Mouse (Mus musculus) stomach, embryonic 15.5 days (tissue): ENCODE results near the gene Camkv. TPM values are rescaled to one million over a fixed set of nuclear protein-coding genes. Genes with fewer than 3 reads are reported as not detected.

Source experiments
- ATAC-seq: fragments of 200-750 bp; cut with Nextera tagmentation; 2 replicates; pipeline ENCODE4 v1.8.0; 2017; ENCODE audit warnings: low read depth, moderate number of reproducible peaks, moderate TSS enrichment; ENCODE audit not compliant: insufficient read depth, low FRiP score
- H3K27ac ChIP-seq: fragments of 300-500 bp; sonication (generic); 2 replicates; pipeline ENCODE4 v1.5.1; 2015; ENCODE audit warnings: mild to moderate bottlenecking, inconsistent platforms
- H3K27me3 ChIP-seq: fragments of 300-500 bp; sonication (generic); replicated peaks from 2 replicates; pipeline ENCODE4 v1.6.1; 2015; ENCODE audit warnings: inconsistent platforms
- H3K36me3 ChIP-seq: fragments of 300-500 bp; sonication (generic); 2 replicates; pipeline ENCODE4 v1.6.1; 2015; ENCODE audit warnings: inconsistent platforms
- H3K4me1 ChIP-seq: fragments of 300-500 bp; sonication (generic); 2 replicates; pipeline ENCODE4 v1.6.1; 2015; ENCODE audit warnings: inconsistent platforms
- H3K4me2 ChIP-seq: fragments of 300-500 bp; sonication (generic); 2 replicates; pipeline ENCODE4 v1.6.1; 2015; ENCODE audit warnings: mild to moderate bottlenecking, inconsistent platforms
- H3K4me3 ChIP-seq: fragments of 300-500 bp; sonication (generic); replicated peaks from 2 replicates; pipeline ENCODE4 v1.5.1; 2015; ENCODE audit warnings: inconsistent platforms
- H3K9ac ChIP-seq: fragments of 300-500 bp; sonication (generic); 2 replicates; pipeline ENCODE4 v1.6.1; 2015; ENCODE audit warnings: inconsistent platforms
- H3K9me3 ChIP-seq: fragments of 300-500 bp; sonication (generic); 2 replicates; pipeline ENCODE4 v1.6.1; 2016; ENCODE audit warnings: inconsistent platforms
- WGBS: fragments of 180-500 bp; shearing (Covaris S2); methylation state at CpG from one replicate; pipeline ENCODE4 v1.1.7; 2015; 5-methylcytosine and 5-hydroxymethylcytosine counted together
- polyA plus RNA-seq: library from polyadenylated mRNA; unstranded; fragments of >200 nt; fragmentation: Nextera tagmentation; extraction: Ambion mirVana; gene quantifications from 2 replicates; pipeline ENCODE4 v1.2.1, GENCODE M21; 2015

Gene Camkv
- polyA plus RNA-seq, 1 experiment from 2014 or later = 3.0 TPM

DNA sequence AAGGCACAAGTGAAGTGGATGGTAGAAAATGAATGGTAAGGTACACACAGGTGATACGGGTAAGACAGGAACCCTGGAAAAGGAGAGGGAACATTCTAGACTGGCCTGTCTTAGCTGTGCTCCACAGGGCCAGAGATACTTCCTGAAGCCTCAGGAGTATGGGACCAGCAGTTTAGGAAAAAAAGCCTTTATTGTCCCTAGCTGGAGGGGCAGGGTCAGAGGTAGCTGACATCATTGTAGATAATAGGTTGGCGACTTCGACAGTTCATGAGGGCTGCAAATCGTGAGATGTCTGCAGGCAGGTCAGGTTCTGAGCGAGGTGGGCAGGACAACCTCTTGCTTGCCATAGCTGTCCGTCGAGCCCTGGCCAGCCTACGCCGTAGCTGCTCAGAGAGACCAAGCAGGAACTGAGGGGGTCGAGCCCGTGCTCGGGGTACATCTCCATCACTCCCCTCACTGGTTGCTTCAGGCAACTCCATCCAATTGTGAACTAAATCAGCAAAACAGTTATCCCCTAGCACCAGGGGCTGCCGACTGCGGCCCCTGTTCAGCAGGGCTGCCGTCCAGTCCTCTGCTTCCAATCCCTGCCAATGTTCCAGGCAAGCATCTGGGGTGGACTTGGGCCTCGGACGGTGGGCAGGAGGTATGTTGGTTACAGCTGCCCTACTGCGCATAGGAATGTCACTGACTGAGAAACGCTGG is 48.7 kb downstream of the Camkv start:
- no peak for ATAC-seq
- H3K4me3 ChIP-seq = peak overlapping the region; percentile 77
- H3K9ac ChIP-seq = peak overlapping the region; percentile 65; the same call in 1 of the 2 replicates
- no peaks in the 10 kb centered on the region for H3K27me3 ChIP-seq
- WGBS = 40% methylated on average over 19 of the region's 19 CpGs
- peak overlapping the region; percentile 100 for H3K27ac ChIP-seq
- H3K4me2 ChIP-seq = peak overlapping the region; percentile 81
- no peaks in the 10 kb centered on the region for H3K36me3 ChIP-seq
- H3K9me3 ChIP-seq = no peaks in the 10 kb centered on the region
- H3K4me1 ChIP-seq = peaks cover 41% of the 10 kb centered on the region

- no peak for ATAC-seq
- peaks cover 41% of the 10 kb centered on the region for H3K4me1 ChIP-seq
- WGBS = 39% methylated on average over 9 of the region's 9 CpGs
- no peaks in the 10 kb centered on the region for H3K36me3 ChIP-seq
- peak overlapping the region; percentile 100 for H3K27ac ChIP-seq
- H3K4me2 ChIP-seq = peak overlapping the region; percentile 81
- H3K4me3 ChIP-seq = peak overlapping the region; percentile 77
- H3K27me3 ChIP-seq = no peaks in the 10 kb centered on the region
- H3K9me3 ChIP-seq = no peaks in the 10 kb centered on the region
- H3K9ac ChIP-seq = peak overlapping the region; percentile 65; the same call in 1 of the 2 replicates
Measured at GRCm38 (mm10) chr9:107984754-107985055, 49.2 kb downstream of the Camkv start.

DNA sequence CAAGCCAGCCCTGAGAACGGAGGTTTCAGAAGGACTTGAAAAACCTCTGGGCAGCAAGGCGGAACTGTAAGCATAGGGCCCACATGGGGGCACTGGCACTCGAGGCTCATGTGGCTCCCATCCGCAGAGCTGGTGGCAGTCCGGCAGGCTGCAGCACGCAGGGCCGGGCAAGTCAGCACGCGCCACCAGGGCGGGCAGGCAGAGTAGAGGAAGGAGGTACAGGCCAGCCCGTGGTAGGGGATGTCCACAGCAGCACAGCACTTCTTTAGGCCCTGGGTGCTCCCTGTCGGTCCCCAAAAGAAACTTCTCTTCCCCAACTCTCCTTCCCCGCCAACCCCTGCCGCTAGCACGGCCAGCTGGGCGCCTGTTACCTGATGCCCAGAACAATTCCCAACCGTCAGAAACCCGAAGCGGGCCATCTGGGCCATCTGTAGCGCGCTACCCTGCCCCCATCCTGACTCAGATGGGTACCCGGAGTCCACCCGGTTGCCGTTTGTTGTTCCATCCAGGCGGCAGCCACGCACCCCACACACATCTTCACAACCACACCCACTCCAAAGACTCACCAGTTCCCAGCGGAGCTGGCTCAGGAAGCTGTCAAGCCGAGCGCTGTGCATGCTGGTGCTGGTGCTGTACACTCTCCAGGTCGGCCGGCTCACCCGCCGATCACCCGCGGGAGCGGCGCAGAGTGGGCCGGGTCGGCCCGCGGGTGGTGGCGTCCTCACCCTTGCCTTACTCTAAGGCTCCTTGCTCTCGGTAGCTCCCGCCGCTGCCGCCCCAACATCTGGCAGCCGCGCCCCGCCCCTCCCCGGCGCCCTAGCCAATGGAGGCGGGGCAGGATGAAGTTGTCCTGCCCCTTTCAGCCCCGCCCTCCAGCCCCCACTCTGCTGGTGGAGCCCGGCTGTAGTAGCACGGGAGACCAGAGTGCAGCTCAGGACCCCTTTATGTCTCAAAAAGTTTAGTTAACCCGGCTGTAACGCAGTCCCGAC is 50.0 kb downstream of the Camkv start, which contains the start of gene Inka1:
Gene Inka1 (minus strand): TSS at position 749 of the 989 bp plus-strand sequence.
- Histone ChIP-seq H3K27ac (peak within 1 kb of the TSS; percentile 100), H3K4me1 (peaks cover 40% of the 10 kb centered on the region), H3K4me2 (peak within 1 kb of the TSS; percentile 81), H3K9ac (peak within 1 kb of the TSS; percentile 65), H3K4me3 (peak within 1 kb of the TSS; percentile 77), H3K27me3 (no peaks in the 10 kb centered on the region), H3K9me3 (no peaks in the 10 kb centered on the region), H3K36me3 (no peaks in the 10 kb centered on the region)
- WGBS = under 1% methylated on average over 58 of the region's 58 CpGs
- peak; percentile 69 for ATAC-seq

- Histone ChIP-seq H3K27me3 (no peaks in the 10 kb centered on the region), H3K9ac (no peak overlapping the region), H3K27ac (peak overlapping the region; percentile 100), H3K4me3 (peak overlapping the region; percentile 77), H3K4me1 (peaks cover 31% of the 10 kb centered on the region), H3K9me3 (no peaks in the 10 kb centered on the region), H3K4me2 (peak overlapping the region; percentile 81), H3K36me3 (no peaks in the 10 kb centered on the region)
- ATAC-seq = peak; percentile 20; the same call in 1 of the 2 replicates
- WGBS = 3% methylated on average over 18 of the region's 18 CpGs
Measured at GRCm38 (mm10) chr9:107986376-107986775, 50.9 kb downstream of the Camkv start.

GRCm38 (mm10) chr9:107987950-107988349 is 52.5 kb downstream of the Camkv start:
- Histone ChIP-seq H3K4me1 (peaks cover 21% of the 10 kb centered on the region), H3K4me3 (no peak overlapping the region), H3K27ac (no peak overlapping the region), H3K4me2 (no peak overlapping the region), H3K27me3 (no peaks in the 10 kb centered on the region), H3K9ac (no peak overlapping the region), H3K9me3 (no peaks in the 10 kb centered on the region), H3K36me3 (no peaks in the 10 kb centered on the region)
- WGBS = 72% methylated on average over 3 of the region's 3 CpGs
- ATAC-seq = no peak

GRCm38 (mm10) chr9:107992197-107992596 is 56.7 kb downstream of the Camkv start, which contains the start of gene Cdhr4:
Cdhr4 (plus strand) TSS chr9:107992497.
- Histone ChIP-seq H3K27ac (no peak within 1 kb of the TSS), H3K4me1 (0 out of 2 replicates have a peak, but pooled peaks cover 2% of the 10 kb centered on the region), H3K9ac (no peak within 1 kb of the TSS), H3K36me3 (no peaks in the 10 kb centered on the region), H3K9me3 (no peaks in the 10 kb centered on the region), H3K27me3 (no peaks in the 10 kb centered on the region), H3K4me3 (no peak within 1 kb of the TSS), H3K4me2 (no peak within 1 kb of the TSS)
- no peak for ATAC-seq
- WGBS = 66% methylated on average over 2 of the region's 2 CpGs

- Histone ChIP-seq H3K4me3 (no peak overlapping the region), H3K9ac (no peak overlapping the region), H3K27me3 (no peaks in the 10 kb centered on the region), H3K4me2 (no peak overlapping the region), H3K9me3 (no peaks in the 10 kb centered on the region), H3K36me3 (no peaks in the 10 kb centered on the region), H3K4me1 (no peaks in the 10 kb centered on the region), H3K27ac (no peak overlapping the region)
- ATAC-seq = no peak
- 88% methylated on average over 11 of the region's 11 CpGs for WGBS
Measured at GRCm38 (mm10) chr9:107993013-107993412, 57.5 kb downstream of the Camkv start.

GRCm38 (mm10) chr9:107994464-107994863 is 59.0 kb downstream of the Camkv start:
- ATAC-seq = no peak
- 40% methylated on average over 2 of the region's 2 CpGs for WGBS
- no peaks in the 10 kb centered on the region for H3K9me3 ChIP-seq

DNA sequence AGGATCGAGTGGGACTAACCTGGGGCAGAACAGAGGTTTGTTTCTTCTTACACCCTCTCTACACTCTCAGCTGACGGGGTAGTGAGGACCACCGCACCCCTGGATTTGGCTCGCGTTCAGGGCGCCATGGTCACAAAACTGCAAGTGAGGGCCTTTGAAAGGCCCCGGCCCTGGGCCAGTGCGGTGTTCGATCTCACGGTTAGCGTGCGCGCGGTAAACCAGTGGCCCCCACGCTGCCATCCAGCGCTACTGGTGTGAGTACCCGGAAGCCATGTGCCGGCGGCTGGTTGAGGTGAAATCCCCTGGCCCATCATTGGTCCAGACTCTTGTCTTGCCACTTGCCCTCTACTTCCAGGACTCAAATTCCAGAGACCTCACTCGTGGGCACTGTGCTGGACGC is 60.0 kb downstream of the Camkv start:
- no peaks in the 10 kb centered on the region for H3K4me1 ChIP-seq
- no peak overlapping the region for H3K4me2 ChIP-seq
- H3K27me3 ChIP-seq = no peaks in the 10 kb centered on the region
- no peak overlapping the region for H3K4me3 ChIP-seq
- H3K27ac ChIP-seq = no peak overlapping the region
- no peak for ATAC-seq
- H3K9ac ChIP-seq = no peak overlapping the region
- H3K36me3 ChIP-seq = no peaks in the 10 kb centered on the region
- WGBS = 90% methylated on average over 21 of the region's 21 CpGs
- H3K9me3 ChIP-seq = no peaks in the 10 kb centered on the region

More at GRCm38 (mm10) chr9:107994464-107994863, 59.0 kb downstream of the Camkv start:
- Histone ChIP-seq H3K27ac (no peak overlapping the region), H3K36me3 (no peaks in the 10 kb centered on the region), H3K4me2 (no peak overlapping the region), H3K4me1 (no peaks in the 10 kb centered on the region), H3K27me3 (no peaks in the 10 kb centered on the region), H3K9ac (no peak overlapping the region), H3K4me3 (no peak overlapping the region)

GRCm38 (mm10) chr9:107996049-107996448 is 60.6 kb downstream of the Camkv start, which contains the start of gene Gm20662:
Gm20662 (plus strand) TSS chr9:107996349.
- WGBS = 90% methylated on average over 5 of the region's 5 CpGs
- H3K27me3 ChIP-seq = no peaks in the 10 kb centered on the region
- H3K36me3 ChIP-seq = no peaks in the 10 kb centered on the region
- H3K9ac ChIP-seq = no peak within 1 kb of the TSS
- no peaks in the 10 kb centered on the region for H3K9me3 ChIP-seq
- ATAC-seq = no peak
- no peak within 1 kb of the TSS for H3K4me3 ChIP-seq
- H3K4me1 ChIP-seq = no peaks in the 10 kb centered on the region
- H3K4me2 ChIP-seq = no peak within 1 kb of the TSS
- H3K27ac ChIP-seq = no peak within 1 kb of the TSS
